Mouse (Mus musculus): ENCODE measurements around the gene Pcsk2. TPM values are rescaled to one million over a fixed set of nuclear protein-coding genes. Genes with fewer than 3 reads are reported as not detected.

The Pcsk2 gene
- polyA plus RNA-seq, 1 experiment from 2014 or later: 0.09 TPM

DNA sequence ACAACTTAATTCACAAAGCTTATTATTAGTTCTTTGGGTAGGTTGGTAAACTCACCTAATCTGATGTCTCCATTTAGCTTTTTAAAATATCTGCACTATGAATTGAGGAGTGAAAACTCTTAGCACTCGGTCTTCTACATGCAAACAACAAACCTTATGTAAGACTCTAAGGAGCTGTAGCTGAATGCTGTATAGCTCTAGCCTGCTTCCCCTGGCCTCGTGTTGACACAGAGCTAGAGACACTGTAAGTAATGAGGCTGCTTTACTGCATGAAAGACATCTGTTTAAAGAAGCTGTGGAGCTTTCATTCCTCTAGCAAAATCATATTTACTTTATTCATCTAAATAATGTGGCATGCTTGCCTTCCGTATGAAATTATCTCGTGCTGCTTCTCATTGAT, 14.4 kb downstream of the Pcsk2 start:
- Histone ChIP-seq H3K4me3 (ENCODE audit: low read length) (no peak overlapping the region), H3K27ac (ENCODE audit: low read length) (no peak overlapping the region), H3K4me2 (ENCODE audit: low read depth, low read length) (no peak overlapping the region), H3K9me3 (replicated peaks; ENCODE audit: control insufficient read depth, low read length) (no peaks in the 10 kb centered on the region), H3K36me3 (ENCODE audit: control insufficient read depth, insufficient read depth) (no peaks in the 10 kb centered on the region), H3K4me1 (ENCODE audit: control insufficient read depth, insufficient read depth, low read length) (no peaks in the 10 kb centered on the region), H3K9ac (ENCODE audit: low read length) (no peak overlapping the region), H3K27me3 (ENCODE audit: control insufficient read depth, insufficient read depth, low read length) (no peaks in the 10 kb centered on the region)
- ATAC-seq (replicated peaks; ENCODE audit: extremely low read depth, insufficient read depth, low FRiP score): no peak
- 60% methylated on average over 4 of the region's 4 CpGs for WGBS

DNA sequence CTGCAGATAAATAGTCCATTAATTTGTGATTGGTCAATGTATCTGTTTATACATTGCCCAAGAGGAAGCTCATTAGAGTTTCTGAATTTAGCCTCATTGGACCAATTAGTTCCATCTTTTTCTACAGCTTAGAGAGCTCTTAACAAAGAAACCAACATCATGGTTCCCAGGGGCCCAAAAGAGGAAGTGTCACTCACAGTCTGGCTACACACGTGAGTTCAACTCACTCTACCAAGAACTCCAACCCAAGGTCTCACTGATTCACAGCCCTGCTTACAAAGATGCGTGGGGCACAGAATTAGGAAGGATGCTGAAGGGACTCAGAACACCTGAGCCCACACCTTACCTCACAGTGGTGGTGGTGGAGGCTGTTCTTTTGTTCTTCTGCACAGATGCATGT, 19.1 kb downstream of the Pcsk2 start:
- H3K4me3 ChIP-seq (ENCODE audit: low read length): no peak overlapping the region
- WGBS: 63% methylated on average over 2 of the region's 2 CpGs
- H3K9me3 ChIP-seq (replicated peaks; ENCODE audit: control insufficient read depth, low read length): no peaks in the 10 kb centered on the region
- no peaks in the 10 kb centered on the region for H3K36me3 ChIP-seq (ENCODE audit: control insufficient read depth, insufficient read depth)
- H3K27me3 ChIP-seq (ENCODE audit: control insufficient read depth, insufficient read depth, low read length): no peaks in the 10 kb centered on the region
- no peak overlapping the region for H3K9ac ChIP-seq (ENCODE audit: low read length)
- no peak for ATAC-seq (replicated peaks; ENCODE audit: extremely low read depth, insufficient read depth, low FRiP score)
- H3K4me1 ChIP-seq (ENCODE audit: control insufficient read depth, insufficient read depth, low read length): no peaks in the 10 kb centered on the region
- H3K27ac ChIP-seq (ENCODE audit: low read length): no peak overlapping the region
- H3K4me2 ChIP-seq (ENCODE audit: low read depth, low read length): no peak overlapping the region

DNA sequence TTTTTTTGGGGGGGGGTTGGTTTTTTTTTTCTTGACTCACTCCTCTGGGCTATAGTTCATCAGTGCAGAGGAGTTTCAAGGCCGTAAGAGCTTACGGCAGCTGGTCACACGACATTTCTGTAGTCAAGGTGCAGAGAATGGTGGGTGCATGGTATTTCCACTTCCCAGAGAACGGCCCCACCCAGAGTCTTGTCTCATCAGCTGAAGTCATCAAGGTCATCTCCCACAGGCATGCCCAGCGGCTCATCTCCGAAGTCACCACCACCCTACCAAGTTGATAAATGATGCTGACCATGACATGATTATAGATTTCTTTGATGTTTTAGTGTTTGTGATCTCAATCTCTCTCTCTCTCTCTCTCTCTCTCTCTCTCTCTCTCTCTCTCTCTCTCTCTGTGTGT, 20.0 kb downstream of the Pcsk2 start:
- Histone ChIP-seq H3K27me3 (ENCODE audit: control insufficient read depth, insufficient read depth, low read length) (no peaks in the 10 kb centered on the region), H3K4me1 (ENCODE audit: control insufficient read depth, insufficient read depth, low read length) (no peaks in the 10 kb centered on the region), H3K9me3 (replicated peaks; ENCODE audit: control insufficient read depth, low read length) (no peaks in the 10 kb centered on the region), H3K4me2 (ENCODE audit: low read depth, low read length) (no peak overlapping the region), H3K27ac (ENCODE audit: low read length) (no peak overlapping the region), H3K9ac (ENCODE audit: low read length) (no peak overlapping the region), H3K4me3 (ENCODE audit: low read length) (no peak overlapping the region), H3K36me3 (ENCODE audit: control insufficient read depth, insufficient read depth) (no peaks in the 10 kb centered on the region)
- no peak for ATAC-seq (replicated peaks; ENCODE audit: extremely low read depth, insufficient read depth, low FRiP score)
- WGBS: 80% methylated on average over 6 of the region's 6 CpGs

DNA sequence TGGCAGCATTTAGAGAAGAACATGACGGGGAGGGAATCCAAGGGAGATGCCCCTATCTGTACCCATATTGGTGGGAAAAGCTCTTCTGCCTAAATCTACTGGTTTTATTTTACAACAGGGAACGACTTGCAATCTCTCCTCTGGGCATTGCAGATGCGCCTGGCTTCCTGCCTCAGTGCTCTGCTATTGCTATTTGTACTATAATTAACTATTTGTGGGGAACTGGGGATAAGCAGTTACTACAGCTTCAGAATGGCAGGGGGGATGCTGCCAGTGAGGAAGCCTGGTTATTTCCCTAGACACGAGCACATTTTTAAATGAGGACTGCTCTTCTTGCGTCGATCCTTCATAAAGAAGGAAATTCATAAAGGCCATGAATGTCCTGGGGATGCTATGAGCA, 39.4 kb downstream of the Pcsk2 start:
- H3K27me3 ChIP-seq (ENCODE audit: control insufficient read depth, insufficient read depth, low read length): no peaks in the 10 kb centered on the region
- H3K27ac ChIP-seq (ENCODE audit: low read length): no peak overlapping the region
- no peak overlapping the region for H3K9ac ChIP-seq (ENCODE audit: low read length)
- H3K4me3 ChIP-seq (ENCODE audit: low read length): no peak overlapping the region
- H3K9me3 ChIP-seq (replicated peaks; ENCODE audit: control insufficient read depth, low read length): no peaks in the 10 kb centered on the region
- no peak for ATAC-seq (replicated peaks; ENCODE audit: extremely low read depth, insufficient read depth, low FRiP score)
- H3K4me2 ChIP-seq (ENCODE audit: low read depth, low read length): no peak overlapping the region
- H3K4me1 ChIP-seq (ENCODE audit: control insufficient read depth, insufficient read depth, low read length): no peaks in the 10 kb centered on the region
- H3K36me3 ChIP-seq (ENCODE audit: control insufficient read depth, insufficient read depth): no peaks in the 10 kb centered on the region
- 77% methylated on average over 6 of the region's 6 CpGs for WGBS

DNA sequence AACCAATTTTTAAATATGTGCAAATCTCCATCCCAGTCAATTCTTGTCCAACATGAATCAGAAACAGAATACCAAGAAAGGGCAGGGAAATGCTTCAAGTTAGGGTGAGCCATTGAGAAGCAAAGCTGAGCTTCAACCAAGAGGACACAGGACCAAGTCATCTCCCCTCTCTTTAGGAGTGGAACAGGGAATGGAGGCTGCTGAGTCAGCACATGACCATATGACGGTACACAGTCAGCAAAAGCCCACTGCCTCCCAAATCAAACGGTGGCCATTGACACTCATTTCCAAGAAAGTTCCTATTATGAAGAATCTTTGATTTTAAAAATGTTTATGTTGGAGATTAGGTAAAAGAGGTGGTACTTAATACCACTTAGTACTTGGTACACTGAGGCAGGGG, 44.4 kb downstream of the Pcsk2 start:
- H3K4me3 ChIP-seq (ENCODE audit: low read length): no peak overlapping the region
- no peaks in the 10 kb centered on the region for H3K4me1 ChIP-seq (ENCODE audit: control insufficient read depth, insufficient read depth, low read length)
- no peaks in the 10 kb centered on the region for H3K9me3 ChIP-seq (replicated peaks; ENCODE audit: control insufficient read depth, low read length)
- H3K27ac ChIP-seq (ENCODE audit: low read length): no peak overlapping the region
- 80% methylated on average over 2 of the region's 2 CpGs for WGBS
- H3K9ac ChIP-seq (ENCODE audit: low read length): no peak overlapping the region
- H3K27me3 ChIP-seq (ENCODE audit: control insufficient read depth, insufficient read depth, low read length): no peaks in the 10 kb centered on the region
- no peak overlapping the region for H3K4me2 ChIP-seq (ENCODE audit: low read depth, low read length)
- H3K36me3 ChIP-seq (ENCODE audit: control insufficient read depth, insufficient read depth): no peaks in the 10 kb centered on the region
- ATAC-seq (replicated peaks; ENCODE audit: extremely low read depth, insufficient read depth, low FRiP score): no peak

DNA sequence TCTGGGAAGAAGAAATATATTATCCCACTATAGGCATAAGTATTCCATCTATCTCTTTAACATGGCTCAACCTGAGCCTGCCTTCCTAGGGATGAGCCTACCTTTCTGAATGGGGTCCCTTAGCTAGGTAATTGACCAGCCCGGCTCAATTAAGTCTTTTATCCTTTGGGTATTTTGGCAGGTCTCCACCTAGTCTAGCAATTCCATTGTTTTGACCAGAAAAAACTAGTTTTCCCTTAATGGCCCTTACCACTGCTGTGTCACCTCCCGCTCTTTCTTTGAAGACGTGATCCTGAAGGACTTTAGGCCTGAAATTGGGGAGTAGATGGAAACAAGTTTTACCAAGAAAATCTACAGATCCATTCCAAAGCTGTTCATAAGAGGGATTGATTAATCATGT, 57.1 kb downstream of the Pcsk2 start:
- ATAC-seq (replicated peaks; ENCODE audit: extremely low read depth, insufficient read depth, low FRiP score): no peak
- Histone ChIP-seq H3K27me3 (ENCODE audit: control insufficient read depth, insufficient read depth, low read length) (no peaks in the 10 kb centered on the region), H3K27ac (ENCODE audit: low read length) (no peak overlapping the region), H3K9me3 (replicated peaks; ENCODE audit: control insufficient read depth, low read length) (no peaks in the 10 kb centered on the region), H3K4me2 (ENCODE audit: low read depth, low read length) (no peak overlapping the region), H3K4me3 (ENCODE audit: low read length) (no peak overlapping the region), H3K4me1 (ENCODE audit: control insufficient read depth, insufficient read depth, low read length) (no peaks in the 10 kb centered on the region), H3K9ac (ENCODE audit: low read length) (no peak overlapping the region), H3K36me3 (ENCODE audit: control insufficient read depth, insufficient read depth) (no peaks in the 10 kb centered on the region)
- 72% methylated on average over 3 of the region's 3 CpGs for WGBS

DNA sequence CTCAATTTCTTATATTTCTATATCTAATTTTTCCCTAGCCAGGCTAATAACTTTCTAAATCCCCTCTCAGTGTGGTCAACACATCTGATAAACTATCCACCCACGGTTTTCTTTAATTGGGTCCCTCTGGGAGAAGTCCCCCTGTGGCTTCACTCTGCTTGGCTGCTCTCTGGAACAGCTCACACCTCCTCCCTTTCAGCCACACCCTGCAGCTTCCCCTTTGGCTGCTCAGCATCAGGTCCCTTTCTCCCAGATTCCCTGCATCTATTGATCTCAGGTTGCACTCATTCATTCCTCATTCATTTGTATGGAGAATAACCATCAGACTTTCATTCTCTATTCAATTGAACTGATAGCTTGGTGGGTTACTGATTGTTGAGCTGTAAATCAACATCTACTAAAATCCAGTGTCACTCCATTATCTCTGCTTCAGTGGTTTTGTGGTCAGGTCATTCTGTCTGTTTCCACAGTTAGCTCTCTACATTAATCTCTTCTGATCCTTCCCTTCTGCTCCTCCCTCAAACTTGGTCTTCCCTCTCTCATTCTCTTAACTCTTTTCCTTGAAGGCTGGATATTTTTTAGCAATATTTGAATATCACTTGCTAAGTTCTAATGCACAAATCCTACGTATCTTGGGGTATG, 58.0 kb downstream of the Pcsk2 start:
- WGBS: 45% methylated on average over 2 of the region's 2 CpGs

DNA sequence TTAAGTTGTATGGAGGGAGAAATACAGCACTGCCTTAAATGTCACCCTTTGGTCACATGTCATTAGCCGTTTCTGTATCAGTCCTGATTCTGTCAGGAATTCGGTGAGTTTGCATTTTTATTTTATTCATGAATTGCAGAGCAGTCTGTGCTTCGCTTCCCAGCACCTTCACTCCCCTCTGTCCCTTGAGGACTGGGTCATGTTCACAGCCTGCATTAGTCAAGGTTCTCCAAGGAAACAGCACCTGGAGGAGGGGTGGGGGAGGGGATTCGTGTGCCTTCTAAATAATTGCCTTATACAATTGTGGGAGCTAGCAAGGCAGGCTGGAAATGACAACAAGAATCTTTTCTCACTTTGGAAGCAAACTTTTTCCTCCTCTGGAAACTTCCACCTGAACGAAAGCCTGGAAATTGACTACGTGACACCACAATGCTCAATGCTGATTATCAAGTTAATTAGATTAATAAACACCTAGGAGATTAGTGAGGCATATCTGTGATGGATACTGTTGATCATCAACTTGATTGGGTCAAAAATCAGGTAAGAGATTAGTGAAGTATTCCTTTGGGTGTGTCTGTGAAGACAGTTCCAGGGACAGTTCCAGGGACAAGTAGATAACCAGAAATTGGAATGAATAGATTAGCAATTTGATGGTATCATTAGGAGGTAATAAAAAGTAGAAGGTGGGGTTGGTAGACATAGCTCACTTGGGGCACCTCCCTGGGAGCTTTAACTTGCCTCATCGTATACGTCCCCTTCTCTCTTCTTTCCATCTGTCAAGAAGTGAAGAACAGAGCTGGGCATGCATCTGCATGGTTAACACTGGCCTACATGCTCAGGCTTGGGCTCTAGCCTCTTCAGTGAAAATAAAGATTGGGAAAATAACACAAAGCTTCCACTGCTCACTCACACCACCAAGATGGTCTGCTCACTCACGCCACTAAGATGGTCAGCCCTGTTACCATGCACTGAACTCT, 64.7 kb downstream of the Pcsk2 start:
- no peak overlapping the region for H3K27ac ChIP-seq (ENCODE audit: low read length)
- H3K9ac ChIP-seq (ENCODE audit: low read length): no peak overlapping the region
- H3K4me3 ChIP-seq (ENCODE audit: low read length): no peak overlapping the region
- no peaks in the 10 kb centered on the region for H3K4me1 ChIP-seq (ENCODE audit: control insufficient read depth, insufficient read depth, low read length)
- H3K4me2 ChIP-seq (ENCODE audit: low read depth, low read length): no peak overlapping the region
- no peak for ATAC-seq (replicated peaks; ENCODE audit: extremely low read depth, insufficient read depth, low FRiP score)
- H3K9me3 ChIP-seq (replicated peaks; ENCODE audit: control insufficient read depth, low read length): no peaks in the 10 kb centered on the region
- H3K36me3 ChIP-seq (ENCODE audit: control insufficient read depth, insufficient read depth): no peaks in the 10 kb centered on the region
- WGBS: 60% methylated on average over 9 of the region's 9 CpGs
- H3K27me3 ChIP-seq (ENCODE audit: control insufficient read depth, insufficient read depth, low read length): no peaks in the 10 kb centered on the region

More for the DNA sequence above, 58.0 kb downstream of the Pcsk2 start:
- Histone ChIP-seq H3K27me3 (ENCODE audit: control insufficient read depth, insufficient read depth, low read length) (no peaks in the 10 kb centered on the region), H3K4me1 (ENCODE audit: control insufficient read depth, insufficient read depth, low read length) (no peaks in the 10 kb centered on the region), H3K9me3 (replicated peaks; ENCODE audit: control insufficient read depth, low read length) (no peaks in the 10 kb centered on the region), H3K9ac (ENCODE audit: low read length) (no peak overlapping the region), H3K4me3 (ENCODE audit: low read length) (no peak overlapping the region), H3K4me2 (ENCODE audit: low read depth, low read length) (no peak overlapping the region), H3K27ac (ENCODE audit: low read length) (no peak overlapping the region), H3K36me3 (ENCODE audit: control insufficient read depth, insufficient read depth) (no peaks in the 10 kb centered on the region)
- ATAC-seq (replicated peaks; ENCODE audit: extremely low read depth, insufficient read depth, low FRiP score): no peak

DNA sequence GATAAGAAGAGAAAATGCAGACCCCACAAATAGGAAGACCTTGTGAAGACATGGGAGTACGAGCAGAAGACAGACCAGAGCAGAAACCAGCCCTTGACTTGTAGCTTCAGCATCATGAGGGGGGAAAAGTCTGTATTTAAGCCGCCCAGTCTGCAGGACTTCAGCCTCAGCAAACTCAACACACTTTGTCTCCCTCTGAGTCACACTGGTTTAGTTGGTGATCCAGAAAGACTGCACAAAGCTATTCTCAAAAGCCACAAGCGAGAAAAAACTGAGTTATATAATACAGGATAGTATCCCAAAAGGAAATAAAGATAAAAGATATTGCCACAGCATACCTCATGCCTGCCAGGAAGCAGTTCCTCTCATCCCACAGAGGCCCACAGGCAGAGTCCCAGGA, 67.5 kb downstream of the Pcsk2 start:
- no peak overlapping the region for H3K27ac ChIP-seq (ENCODE audit: low read length)
- 56% methylated on average over 3 of the region's 3 CpGs for WGBS

More for the DNA sequence above, 67.5 kb downstream of the Pcsk2 start:
- Histone ChIP-seq H3K4me3 (ENCODE audit: low read length) (no peak overlapping the region), H3K9ac (ENCODE audit: low read length) (no peak overlapping the region), H3K9me3 (replicated peaks; ENCODE audit: control insufficient read depth, low read length) (no peaks in the 10 kb centered on the region), H3K27me3 (ENCODE audit: control insufficient read depth, insufficient read depth, low read length) (no peaks in the 10 kb centered on the region), H3K4me2 (ENCODE audit: low read depth, low read length) (no peak overlapping the region), H3K36me3 (ENCODE audit: control insufficient read depth, insufficient read depth) (no peaks in the 10 kb centered on the region), H3K4me1 (ENCODE audit: control insufficient read depth, insufficient read depth, low read length) (no peaks in the 10 kb centered on the region)
- ATAC-seq (replicated peaks; ENCODE audit: extremely low read depth, insufficient read depth, low FRiP score): no peak

All from heart, embryonic 16.5 days (tissue).